Mouse (Mus musculus): ENCODE measurements at regions not wholly inside any gene's neighbourhood (a gene's known extent, or its start where the extent isn't known, plus 50 kb on each side); places are given as distances from the start of the nearest gene placed in this dataset.

DNA sequence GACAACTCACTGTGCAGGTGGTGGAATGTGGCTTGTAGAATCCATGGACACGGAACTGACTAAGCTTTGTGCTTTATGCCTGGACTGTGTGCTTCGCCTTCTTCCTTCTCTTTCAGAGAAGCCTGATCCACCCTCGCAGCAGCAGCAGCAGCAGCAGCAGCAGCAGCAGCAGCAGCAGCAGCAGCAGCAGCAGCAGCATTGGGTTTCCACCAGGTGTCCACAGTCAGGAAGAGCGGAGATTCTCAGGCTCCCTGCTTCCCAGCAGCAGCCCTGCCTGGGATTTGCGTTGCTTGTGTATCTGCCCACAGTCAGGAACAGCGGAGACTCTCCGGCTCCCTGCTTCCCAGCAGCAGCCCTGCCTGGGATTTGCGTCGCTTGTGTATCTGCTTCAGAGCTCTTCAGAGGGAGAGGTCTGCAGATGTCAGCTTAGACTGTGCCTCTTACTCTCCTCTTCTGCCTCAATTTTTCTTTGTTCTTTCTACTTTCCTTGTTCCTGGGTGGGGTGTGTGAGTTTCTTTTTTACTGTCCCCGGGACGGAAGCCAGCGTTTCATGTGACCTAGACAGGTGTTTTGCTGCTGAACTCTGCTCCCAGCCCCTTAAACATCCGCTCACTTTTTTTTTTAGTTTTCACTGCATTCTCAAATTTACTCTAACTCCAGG is 168.1 kb upstream of the Olig3 start:
- peak; percentile 87 for DNase-seq (ENCODE audit: low spot score)

DNA sequence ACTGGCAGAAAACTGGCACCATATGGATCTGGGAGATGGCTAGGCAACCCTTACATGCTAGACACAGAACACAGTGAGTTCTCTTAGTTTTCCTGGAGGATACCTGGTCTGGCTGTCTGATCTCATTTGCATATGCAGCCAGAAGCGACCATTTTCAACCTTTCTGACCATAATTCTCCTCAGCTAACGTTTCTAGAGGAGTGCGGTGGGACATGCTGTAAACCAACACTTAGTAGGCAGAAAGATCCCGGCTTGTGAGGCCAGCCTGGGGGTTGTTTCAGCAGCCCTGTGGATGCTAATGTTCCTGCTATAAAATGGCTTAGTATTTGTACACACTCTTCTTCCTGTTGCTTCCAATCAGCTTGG is 168.6 kb upstream of the Olig3 start:
- DNase-seq (ENCODE audit: low spot score), result peak; percentile 51

DNA sequence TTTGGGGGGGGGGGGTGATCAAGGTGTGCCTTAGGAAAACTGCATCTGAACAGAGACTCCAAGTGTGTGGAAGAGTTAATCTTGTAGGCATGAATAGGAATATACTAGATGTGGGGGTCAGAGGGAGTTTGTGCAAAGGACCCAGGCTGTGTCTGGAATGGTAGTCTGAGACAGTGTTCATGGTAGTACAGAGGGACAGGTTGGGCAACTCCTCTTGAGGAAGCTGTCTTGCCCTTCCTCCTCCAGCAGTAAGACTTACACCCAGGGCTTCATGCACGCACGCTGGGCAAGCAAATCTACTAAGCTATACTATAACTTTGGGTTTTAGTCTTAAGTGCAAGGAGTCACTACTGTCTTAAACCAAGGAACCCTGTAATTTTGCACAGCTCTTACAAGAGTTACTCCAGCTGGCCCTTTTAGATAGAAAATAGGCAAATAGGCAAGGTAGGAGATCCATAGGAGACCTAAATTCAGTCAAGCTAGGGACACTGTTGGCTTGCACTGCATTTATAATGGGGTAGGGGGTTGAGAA is 169.2 kb upstream of the Olig3 start:
- DNase-seq (ENCODE audit: low spot score), result peak; percentile 67

DNA sequence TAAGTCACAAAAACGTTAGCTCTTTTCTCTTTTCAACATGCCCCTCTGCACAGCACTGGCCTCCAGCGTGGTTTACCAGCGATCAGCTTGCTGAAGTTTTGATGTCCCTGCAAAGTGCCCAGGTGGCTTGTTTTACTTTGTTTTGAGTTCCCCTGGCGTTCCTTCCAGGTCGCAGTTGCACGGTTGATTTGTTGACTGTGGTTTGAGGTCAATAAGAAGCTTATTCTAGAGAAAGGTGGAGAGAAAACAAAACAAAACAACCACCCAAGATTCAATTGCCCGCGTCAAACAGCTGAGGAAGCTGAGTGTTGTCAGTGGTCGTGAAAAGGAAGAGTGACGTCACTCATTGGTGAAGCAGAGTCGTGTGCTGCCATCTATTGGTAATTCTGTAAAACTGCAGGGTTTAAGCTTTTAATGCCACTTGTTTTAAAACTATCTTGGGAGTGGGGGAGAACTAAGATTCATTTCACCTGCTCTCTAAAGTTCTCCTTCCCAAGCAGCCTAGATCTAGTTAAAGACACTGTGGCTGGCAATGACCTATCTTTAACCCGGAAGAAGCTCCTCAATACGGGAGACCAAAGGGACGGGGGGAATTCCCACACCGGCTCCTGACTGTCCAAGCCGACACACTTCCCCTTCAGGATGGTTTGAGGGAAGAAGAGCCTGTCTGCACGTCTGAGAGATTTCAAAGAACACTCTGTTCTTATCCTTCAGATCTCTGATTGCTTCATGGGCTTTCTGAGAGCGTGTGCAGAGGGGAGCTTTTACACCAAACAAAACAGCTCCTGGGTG is 170.3 kb upstream of the Olig3 start:
- DNase-seq (ENCODE audit: low spot score), result peak; percentile 94

DNA sequence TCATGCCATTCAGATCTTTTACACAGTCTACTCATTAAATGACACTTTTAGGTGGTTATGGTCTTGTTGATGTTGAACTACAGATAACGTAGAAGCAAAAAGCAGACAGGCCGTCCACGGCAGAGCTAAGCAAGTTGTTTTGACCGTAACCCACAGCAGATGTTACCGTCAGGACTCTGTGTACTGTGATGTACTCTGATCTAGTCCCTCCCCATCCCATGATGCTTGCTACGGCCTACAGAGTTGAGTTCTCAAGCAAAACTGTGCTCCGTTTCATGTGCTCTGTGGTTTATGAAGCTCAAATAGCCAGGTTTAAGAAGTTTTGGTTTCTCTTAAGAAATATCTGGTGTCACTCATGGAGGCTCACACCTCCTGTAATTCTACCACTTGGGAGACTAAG is 169.4 kb upstream of the Tnfaip3 start:
- DNase-seq (ENCODE audit: low spot score), result peak; percentile 94

DNA sequence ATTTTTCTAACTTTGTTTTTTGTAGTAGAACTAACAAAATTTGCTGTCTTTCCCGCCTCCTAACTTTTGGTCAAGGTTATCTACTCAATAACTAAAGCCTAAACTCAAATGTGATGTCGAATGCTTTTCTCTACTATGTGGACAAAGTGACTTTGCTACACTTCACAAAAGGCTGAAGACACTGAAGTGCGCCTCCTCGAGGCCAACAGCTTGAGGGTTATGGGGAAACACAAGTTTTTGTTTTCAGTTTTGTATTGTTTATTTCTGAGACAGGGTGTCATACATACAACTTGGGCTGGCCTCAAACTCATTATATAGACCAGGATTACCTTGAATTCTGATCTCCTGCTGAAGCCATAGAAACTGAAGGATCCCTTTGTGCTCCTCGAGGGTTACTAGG is 162.4 kb upstream of the Tnfaip3 start:
- DNase-seq (ENCODE audit: low spot score), result no peak

DNA sequence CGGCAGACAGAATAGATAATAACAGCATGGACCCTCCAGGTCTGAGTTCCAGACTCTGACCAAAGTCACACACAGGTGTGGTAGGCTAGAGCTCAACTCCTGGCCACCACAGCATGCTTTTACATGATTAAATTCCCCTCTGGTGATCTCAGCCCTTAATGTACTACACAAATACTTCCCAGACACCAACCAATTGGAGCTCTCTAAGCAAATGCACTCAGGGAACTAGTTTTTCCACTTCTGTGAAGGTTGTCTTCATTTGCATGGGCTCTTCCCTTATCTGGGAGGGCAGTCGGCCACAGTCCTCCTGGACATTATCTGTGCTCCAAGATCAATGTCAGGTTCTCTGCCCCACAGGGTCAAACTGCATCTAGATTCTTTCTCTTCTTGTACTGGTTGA is 162.0 kb upstream of the Tnfaip3 start:
- no peak for DNase-seq (ENCODE audit: low spot score)

DNA sequence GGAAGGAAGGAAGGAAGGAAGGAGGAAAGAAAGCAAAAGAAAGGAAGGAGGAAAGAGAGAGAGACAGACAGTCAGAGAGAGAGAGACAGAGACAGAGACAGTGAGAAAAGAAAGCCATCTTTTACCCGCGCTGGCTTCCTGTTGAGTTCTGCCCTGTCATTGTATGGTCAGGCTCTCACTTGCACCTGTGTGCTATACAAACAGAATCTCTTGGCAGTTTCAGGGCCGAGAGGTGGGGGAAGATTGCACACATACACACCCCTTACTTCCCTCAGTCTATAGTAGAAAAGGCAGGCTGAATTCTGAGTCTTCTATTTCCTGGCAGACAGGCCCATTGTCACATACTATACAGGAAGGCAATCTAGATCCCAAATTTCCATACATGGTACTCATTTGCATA is 160.8 kb upstream of the Tnfaip3 start:
- peak; percentile 40 for DNase-seq (ENCODE audit: low spot score)

DNA sequence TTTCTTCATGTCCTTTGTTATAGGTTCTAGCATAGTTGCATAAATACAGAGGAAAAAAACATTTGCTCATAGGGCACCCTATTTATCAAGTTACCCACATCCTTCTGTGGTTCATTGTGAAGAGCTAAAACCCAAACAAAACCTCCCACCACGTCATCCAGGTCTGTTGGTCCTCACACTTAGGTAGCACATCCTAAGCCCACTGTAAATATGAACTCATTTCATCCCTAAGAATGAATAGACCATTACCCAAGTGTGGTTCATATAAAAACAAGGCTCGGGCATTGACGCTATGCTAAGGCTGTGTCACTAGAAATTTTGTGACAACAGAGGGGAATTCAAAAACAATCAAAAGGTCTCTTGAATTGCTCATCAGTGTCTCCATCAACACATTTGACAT is 156.4 kb upstream of the Tnfaip3 start:
- peak; percentile 87 for DNase-seq (ENCODE audit: low spot score)

DNA sequence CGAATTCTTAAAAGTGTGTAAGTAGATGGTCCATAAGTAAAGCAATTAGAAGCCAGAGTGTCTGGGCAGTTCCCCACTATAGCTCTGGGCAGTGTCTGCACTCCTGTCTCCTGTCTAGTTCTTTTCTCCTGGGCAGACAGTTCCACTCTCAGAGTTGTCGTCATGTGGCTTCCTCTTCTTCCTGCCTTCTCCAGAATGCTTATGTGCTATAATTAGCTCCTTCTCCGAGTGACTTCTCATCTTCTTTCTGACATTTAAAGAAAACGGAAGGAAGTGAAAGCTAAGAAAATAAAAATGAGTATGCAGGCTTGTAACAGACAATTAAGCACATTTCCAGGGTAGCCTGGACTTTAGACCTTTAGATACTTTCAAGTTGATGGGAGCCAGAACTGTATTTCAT is 155.1 kb upstream of the Tnfaip3 start:
- peak; percentile 45 for DNase-seq (ENCODE audit: low spot score)

DNA sequence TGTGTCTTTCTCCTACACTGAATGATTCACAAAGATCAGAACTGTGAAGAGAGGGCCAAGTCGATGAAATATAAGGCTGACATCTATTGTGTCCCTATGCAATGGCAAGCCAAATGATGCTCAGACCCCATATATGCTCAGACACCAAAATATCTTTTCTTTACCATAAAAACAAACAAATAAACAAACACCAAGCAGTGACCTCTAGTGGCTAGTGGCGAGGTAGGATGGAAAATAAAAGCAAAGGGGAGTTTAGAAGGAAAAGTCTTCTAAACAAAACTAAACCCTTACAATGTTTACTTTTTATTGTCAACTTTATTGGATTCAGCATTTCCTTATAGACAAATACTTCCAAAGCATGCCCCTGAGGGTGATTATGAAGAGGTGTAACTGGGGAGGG is 153.8 kb upstream of the Tnfaip3 start:
- DNase-seq (ENCODE audit: low spot score), result no peak

DNA sequence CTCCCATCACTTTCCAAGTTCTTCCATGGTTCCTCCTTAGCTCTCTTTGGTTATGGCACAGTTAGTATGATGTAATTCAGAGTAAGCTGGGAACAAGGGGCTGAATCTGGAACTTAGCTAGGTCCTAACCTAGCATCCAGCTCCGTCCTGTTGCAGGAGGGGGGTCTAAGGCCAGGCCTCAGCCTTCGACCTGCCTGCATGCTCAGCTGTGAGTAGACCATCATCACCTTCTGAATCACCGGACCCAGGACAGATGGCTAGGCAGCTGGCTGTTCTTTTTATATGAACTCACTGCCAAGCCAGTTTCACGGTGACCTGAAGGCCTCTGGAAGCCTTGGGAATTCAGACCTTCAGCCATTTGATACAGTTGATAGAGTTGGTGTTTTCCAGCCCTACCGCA is 152.9 kb upstream of the Tnfaip3 start:
- DNase-seq (ENCODE audit: low spot score), result no peak

DNA sequence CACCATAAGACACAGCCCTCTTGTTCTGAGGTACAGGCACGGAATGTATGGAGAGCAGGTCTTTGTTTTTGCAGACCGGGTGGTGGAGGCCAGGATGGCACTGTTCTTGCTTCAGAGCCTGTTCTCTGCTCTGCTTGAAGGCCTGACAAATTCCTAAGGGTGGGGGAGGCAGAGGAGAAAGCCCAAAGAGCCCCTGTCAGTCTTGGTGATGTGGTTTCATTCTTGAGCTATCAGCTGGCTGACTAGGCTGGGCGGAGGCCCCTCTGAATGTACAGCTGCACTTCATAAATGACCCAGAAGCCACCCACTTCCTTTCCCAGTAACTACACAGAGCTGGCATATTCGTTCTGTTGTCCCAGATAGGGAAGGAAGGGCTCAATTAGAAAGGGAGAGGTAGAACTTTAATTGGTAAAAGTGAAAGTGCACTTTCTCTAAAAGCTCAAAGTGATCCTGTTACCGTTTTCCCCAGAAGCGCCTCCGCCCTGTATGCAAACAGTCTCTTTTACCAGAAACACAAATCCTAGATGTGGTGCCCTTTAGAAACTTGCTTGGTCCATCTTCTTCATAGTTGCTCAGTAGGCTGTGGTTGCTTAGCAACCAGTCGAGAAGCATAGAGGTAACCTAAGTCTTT is 152.3 kb upstream of the Tnfaip3 start:
- peak; percentile 72 for DNase-seq (ENCODE audit: low spot score)

DNA sequence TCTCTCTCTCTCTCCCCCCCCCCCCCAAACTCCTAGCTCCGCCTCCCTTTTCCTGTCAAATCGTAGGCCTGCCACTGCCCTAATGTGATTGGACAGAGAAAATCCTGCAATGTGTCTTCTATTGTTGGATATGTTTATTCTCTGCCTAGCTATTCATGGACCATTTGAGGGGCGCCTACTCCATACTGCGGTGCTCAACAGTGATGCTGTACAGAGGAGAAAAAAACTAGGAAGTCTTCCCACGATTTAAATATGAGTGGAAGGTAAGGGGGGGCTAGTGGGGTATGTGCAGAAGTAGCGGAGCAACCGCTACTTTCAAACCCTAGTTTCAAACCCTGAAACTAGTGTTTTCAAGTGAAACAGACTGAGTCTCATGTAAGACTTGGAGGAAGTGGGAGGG is 151.6 kb upstream of the Tnfaip3 start:
- DNase-seq (ENCODE audit: low spot score), result no peak

DNA sequence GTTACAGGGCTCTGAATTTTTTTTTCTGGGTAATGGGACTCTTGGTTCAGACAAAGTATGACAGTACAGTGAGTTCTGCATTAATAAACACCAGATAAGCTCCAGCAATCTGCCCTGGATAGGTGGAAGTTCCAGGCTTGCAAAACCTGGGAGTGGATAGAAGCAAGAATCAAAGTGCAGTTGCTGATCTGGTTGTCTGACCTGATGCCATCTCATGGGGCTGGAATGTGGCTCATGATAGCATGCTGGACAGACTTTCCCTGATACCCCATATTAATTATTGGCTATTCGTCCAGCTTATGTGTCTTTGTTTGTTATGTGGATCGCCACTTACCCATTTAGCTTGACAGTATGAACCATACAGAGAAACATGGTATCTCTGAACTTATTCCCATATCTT is 146.6 kb upstream of the Tnfaip3 start:
- no peak for DNase-seq (ENCODE audit: low spot score)

DNA sequence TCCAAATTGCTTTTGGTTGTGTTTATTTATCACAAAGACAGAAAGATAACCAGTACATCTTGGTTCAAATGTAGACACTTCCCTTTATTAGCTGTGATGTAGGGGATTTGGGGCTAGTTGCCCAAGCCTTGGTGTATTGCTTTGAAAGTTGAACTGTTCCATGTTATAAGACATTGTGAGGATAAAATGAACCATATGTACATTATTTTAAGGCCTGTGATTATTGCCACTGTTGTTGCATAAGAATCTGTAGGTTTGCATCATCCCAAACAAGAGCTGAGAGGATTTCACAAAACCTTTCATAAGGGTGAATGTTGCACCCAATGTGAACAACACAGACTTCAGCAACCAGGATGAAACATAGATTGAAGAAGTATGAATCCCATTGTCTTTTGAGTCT is 145.7 kb upstream of the Tnfaip3 start:
- DNase-seq (ENCODE audit: low spot score), result no peak

DNA sequence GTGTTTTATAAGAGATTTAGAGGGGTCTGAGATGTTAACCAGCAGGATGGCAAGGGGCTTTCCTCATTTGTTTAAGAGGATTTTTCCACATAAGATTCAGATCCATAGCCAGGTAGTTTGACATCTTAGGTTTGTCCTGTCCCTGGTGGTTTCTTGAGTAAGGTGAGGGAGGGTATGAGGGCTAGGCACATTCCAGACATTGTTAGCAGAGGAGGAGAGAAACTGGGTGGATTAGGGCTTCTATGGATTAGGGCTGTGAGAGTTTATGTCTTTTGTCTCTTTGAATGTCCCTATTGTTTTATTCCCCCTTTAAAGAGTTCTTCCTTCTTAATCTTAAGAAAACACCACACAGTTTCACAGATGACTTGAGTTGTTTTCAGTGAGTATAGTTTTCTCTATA is 138.6 kb upstream of the Tnfaip3 start:
- DNase-seq (ENCODE audit: low spot score), result no peak

DNA sequence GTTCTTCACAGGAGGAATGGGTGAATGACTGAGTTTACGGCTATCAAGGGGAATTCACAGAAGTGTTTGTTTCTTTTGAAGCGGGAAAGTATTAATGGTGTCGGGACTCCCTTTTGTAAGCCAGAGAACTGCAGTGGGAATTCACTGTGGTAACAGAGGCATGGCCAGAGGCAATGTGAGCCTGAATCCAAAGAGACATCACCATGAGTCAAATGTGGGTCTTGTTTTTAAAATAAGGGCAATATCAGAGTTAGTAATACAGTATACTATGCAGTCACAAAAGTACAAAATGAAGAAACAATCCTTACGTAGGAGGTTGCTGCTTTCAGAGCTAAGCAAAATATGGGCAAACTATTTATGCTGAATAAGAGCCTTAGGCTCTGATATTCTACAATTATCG is 137.3 kb upstream of the Tnfaip3 start:
- DNase-seq (ENCODE audit: low spot score), result no peak

DNA sequence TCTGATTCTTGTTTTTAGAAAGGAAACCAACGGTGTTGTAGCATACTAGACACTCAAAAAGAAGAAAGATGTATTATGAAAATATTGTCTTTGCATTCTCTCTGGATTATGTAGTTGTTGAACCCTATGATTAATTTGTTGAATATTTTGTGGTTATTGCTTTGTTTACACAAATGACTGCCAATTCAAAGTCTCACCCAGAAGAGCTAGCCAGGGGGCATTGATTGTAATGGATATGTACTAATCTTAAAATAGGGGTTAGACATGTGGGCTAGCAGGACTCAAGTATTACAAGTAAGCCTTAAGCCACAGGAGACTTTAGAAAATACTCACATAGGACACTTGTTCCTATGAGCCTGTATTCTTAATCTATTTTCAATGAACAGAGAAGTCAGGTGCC is 135.3 kb upstream of the Tnfaip3 start:
- DNase-seq (ENCODE audit: low spot score), result no peak

DNA sequence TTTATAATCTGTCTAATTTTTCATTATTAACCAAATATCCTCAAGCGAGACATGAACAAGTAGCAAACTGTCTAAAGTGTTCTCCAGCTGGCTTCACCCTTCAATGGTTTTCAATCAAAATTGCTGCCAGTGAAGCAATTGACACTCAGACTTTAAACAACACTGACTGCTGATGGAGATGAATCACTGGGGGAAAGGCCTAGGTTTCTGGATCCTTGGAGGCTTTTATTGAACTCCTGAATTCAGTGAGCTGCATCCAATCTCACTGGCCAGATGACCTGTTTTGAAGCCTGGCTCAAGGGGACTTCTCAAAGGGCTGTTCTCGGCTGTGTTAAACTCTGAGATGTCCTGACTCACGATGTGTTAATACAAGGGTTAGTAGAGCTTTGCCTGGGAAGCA is 134.5 kb upstream of the Tnfaip3 start:
- no peak for DNase-seq (ENCODE audit: low spot score)

DNA sequence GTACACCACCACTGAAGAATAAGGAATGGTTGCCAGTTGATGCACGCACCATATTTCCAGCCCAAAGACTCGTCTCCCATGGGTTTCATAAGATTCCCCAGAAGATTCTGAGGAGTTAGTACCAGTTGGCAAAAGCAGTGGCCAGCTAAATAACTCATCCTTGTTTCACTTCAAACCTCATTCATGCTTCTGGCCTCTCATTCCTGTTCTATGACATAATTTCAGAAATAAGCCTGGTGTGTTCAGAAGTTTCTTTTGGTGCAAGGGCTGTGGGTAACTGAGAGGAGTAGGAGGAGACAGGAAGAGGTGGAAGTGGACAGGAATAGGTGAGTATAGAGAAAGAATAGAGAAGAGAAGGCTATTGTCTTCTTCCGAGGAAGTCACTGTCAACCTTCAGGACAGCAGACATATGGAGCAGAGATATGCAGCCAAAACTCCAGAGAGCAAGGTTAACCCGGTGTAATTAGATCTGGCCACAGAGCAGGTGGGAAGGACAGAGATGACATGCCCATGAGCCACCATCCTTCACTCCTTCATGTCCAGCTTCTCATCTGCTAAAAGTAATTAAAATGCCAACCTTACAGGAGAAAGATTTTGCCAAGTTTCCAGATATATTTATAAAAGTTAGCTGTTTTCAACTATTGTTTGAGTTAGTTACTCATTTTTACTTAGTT is 133.9 kb upstream of the Tnfaip3 start:
- no peak for DNase-seq (ENCODE audit: low spot score)

DNA sequence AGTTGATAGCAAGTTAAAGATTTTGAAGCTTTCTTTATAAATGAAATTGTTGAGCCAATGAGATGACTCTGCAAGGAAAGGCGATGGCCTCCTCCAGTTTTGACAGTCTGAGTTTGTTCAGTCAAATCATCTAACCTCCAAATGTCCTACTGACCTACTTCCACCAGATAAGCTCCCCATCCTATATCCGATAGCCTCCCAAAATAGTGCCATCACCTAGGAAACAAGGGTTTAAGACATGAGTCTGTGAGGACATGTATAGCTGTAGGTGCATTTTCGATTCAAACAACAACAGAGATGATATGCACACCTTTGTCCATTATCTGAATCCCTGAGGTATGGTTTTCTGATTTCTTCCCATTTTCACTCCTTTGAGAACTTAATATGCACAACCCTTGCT is 126.0 kb upstream of the Tnfaip3 start:
- no peak for DNase-seq (ENCODE audit: low spot score)

DNA sequence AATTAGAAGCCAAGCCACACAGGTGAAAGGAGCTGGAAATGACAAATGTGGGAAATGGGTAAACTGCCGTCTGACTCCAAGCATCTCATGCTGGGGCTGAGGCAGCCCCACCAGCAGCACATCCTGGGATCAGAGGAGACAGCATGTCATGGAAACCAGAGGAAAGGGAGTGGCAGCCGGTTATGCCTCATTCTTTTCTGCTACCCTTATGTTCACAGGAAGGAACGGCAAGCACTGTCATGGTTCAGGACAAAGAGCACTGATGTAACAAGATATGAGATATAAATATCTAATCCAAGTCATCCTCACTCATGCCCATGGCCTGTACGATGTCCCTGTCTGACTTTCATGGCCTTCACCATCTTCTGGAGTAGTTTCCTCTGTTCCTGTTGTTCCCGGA is 125.2 kb upstream of the Tnfaip3 start:
- no peak for DNase-seq (ENCODE audit: low spot score)
